ENCODE assay signal across 10 mouse cellular contexts in the genomic region with DNA sequence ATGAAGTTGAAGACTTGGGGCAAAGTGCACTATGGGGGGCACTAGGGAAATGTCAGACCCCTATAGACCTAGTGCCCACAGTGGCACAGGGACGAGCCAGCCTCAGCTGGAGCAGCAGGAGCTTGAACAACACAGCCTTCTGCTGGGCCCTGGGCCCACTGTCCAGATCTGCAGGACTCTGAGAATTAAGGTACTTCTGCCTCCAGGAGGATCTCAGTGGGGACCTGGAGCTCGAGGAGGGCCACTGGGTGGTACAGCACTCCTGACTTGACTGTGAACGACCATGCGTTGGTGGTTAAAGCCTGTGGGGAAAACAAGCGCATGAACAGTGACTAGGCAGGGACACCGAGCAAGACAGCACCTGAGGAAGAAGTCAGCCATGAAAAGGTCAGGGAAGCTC. TPM values are rescaled to one million over a fixed set of nuclear protein-coding genes. Genes with fewer than 3 reads are reported as not detected.
DNase-seq lines count a peak whose midpoint lies in the region; ATAC-seq and TF ChIP-seq lines count a peak whose summit lies in the region.
"Had no signal": no experiment of that assay in that cellular context is flagged by ENCODE, and none has a peak within 500 bp of the region (broad histone marks: within the 10 kb centered on the region; RNA-seq: fewer than 3 reads in every experiment).

No protein-coding gene starts in this region.

- no peaks in the 10 kb centered on the region for H3K9me3 ChIP-seq in embryonic facial prominence, embryonic 14.5 days (ENCODE audit: control insufficient read depth, low read length)
- H3K9me3 ChIP-seq in limb, embryonic 13.5 days = no peaks in the 10 kb centered on the region
- H3K9me3 ChIP-seq: neural tube, embryonic 12.5 days had no signal

- DNase-seq in heart, adult 11 months = peak; percentile 92
- DNase-seq in heart, postnatal 4 days = no peak
- DNase-seq in layer of hippocampus, adult 2 months (ENCODE audit: low spot score in 2 of 2) = no peak
- DNase-seq in layer of hippocampus, postnatal 14 days (ENCODE audit: low spot score in 2 of 2) = no peak
- DNase-seq in embryonic facial prominence, embryonic 14.5 days (ENCODE audit: low spot score) = no peak
- no peak for DNase-seq in adrenal gland, adult 8-10 months
- no peak for DNase-seq in left cerebral cortex, adult 8-10 months (ENCODE audit: low spot score in 2 of 2)
- DNase-seq: right cerebral cortex, postnatal 4 days had no signal

- H3K4me1 ChIP-seq in embryonic facial prominence, embryonic 14.5 days (ENCODE audit: control insufficient read depth, insufficient read depth, low read length) = no peaks in the 10 kb centered on the region
- H3K4me1 ChIP-seq in limb, embryonic 13.5 days = no peaks in the 10 kb centered on the region
- H3K4me1 ChIP-seq: neural tube, embryonic 12.5 days had no signal

- H3K4me3 ChIP-seq in layer of hippocampus, adult 2 months = no peak overlapping the region
- no peak overlapping the region for H3K4me3 ChIP-seq in embryonic facial prominence, embryonic 14.5 days (ENCODE audit: low read depth, low read length)
- no peak overlapping the region for H3K4me3 ChIP-seq in limb, embryonic 13.5 days
- H3K4me3 ChIP-seq: neural tube, embryonic 12.5 days had no signal

- peak overlapping the region; percentile 65 for H3K27ac ChIP-seq in layer of hippocampus, adult 2 months
- peak overlapping the region; percentile 46; the same call in 1 of the 2 replicates for H3K27ac ChIP-seq in embryonic facial prominence, embryonic 14.5 days (replicated peaks; ENCODE audit: low read depth, low read length)
- H3K27ac ChIP-seq in limb, embryonic 13.5 days = peak overlapping the region; percentile 44; the same call in 1 of the 2 replicates
- H3K27ac ChIP-seq: neural tube, embryonic 12.5 days had no signal

- no peaks in the 10 kb centered on the region for H3K27me3 ChIP-seq in embryonic facial prominence, embryonic 14.5 days (replicated peaks; ENCODE audit: control insufficient read depth, insufficient read depth, low read length)
- no peaks in the 10 kb centered on the region for H3K27me3 ChIP-seq in limb, embryonic 13.5 days
- H3K27me3 ChIP-seq: neural tube, embryonic 12.5 days had no signal

- H3K36me3 ChIP-seq in embryonic facial prominence, embryonic 14.5 days (ENCODE audit: control insufficient read depth, insufficient read depth, low read length) = peaks cover 99% of the 10 kb centered on the region
- peaks cover 98% of the 10 kb centered on the region for H3K36me3 ChIP-seq in limb, embryonic 13.5 days

- H3K9ac ChIP-seq in embryonic facial prominence, embryonic 14.5 days (ENCODE audit: low read depth, low read length) = no peak overlapping the region
- 0 out of 2 replicates have a peak overlapping the region, but pooled peaks have one; percentile 19 for H3K9ac ChIP-seq in limb, embryonic 13.5 days
- H3K9ac ChIP-seq: neural tube, embryonic 12.5 days had no signal

- no peak for ATAC-seq in embryonic facial prominence, embryonic 14.5 days (ENCODE audit: low read depth)
- ATAC-seq in limb, embryonic 13.5 days (ENCODE audit: low FRiP score, low read depth) = no peak

- WGBS in embryonic facial prominence, embryonic 14.5 days = 82% methylated on average over 6 of the region's 6 CpGs
- WGBS in limb, embryonic 13.5 days = 91% methylated on average over 6 of the region's 6 CpGs

- no peak overlapping the region for H3K4me2 ChIP-seq in embryonic facial prominence, embryonic 14.5 days (ENCODE audit: low read depth, low read length)
- H3K4me2 ChIP-seq in limb, embryonic 13.5 days (replicated peaks) = no peak overlapping the region
- H3K4me2 ChIP-seq: neural tube, embryonic 12.5 days had no signal

- TF ChIP-seq CTCF in layer of hippocampus, adult 2 months (conservative IDR thresholded peaks at IDR 0.05) = no peak

RNA-seq across cellular contexts. Expression of gene Fam186b, which starts 22.4 kb away (rescaled TPM):
- under 1 TPM in 1 of 2 experiments, not detected in 1; 0.17 TPM for total RNA-seq in heart, postnatal 4 days (2021)
- total RNA-seq in layer of hippocampus, adult 2 months (2021) = 1 to 10 TPM; 1.2 to 1.9 TPM
- total RNA-seq in layer of hippocampus, postnatal 14 days (2021) = 1 to 10 TPM; 1.5 to 1.7 TPM
- polyA plus RNA-seq in embryonic facial prominence, embryonic 14.5 days (2014; fragmentation: Nextera tagmentation; extraction: Ambion mirVana) = 0.06 and 0.14 TPM in 2 replicates
- polyA plus RNA-seq in limb, embryonic 13.5 days (2015; fragmentation: Nextera tagmentation; extraction: Ambion mirVana) = 0.15 and 0.36 TPM in 2 replicates
- 1 to 10 TPM; 2.6 to 4.5 (median 3.8) TPM for total RNA-seq in adrenal gland, adult 8-10 months (2022)
- 1 to 10 TPM in 3 of 4 experiments, under 1 TPM in 1; 0.58 to 2.1 (median 1.1) TPM for total RNA-seq in left cerebral cortex, adult 8-10 months (2022)

RNA-seq across cellular contexts. Expression of gene Prpf40b, which starts 23.2 kb away (rescaled TPM):
- total RNA-seq in heart, postnatal 4 days (2021) = 10 to 100 TPM; 36.5 to 41.4 TPM
- total RNA-seq in layer of hippocampus, adult 2 months (2021) = 100 to 1,000 TPM; 114 to 119 TPM
- total RNA-seq in layer of hippocampus, postnatal 14 days (2021) = 100 to 1,000 TPM in 1 of 2 experiments, 10 to 100 TPM in 1; 92.8 to 103 TPM
- 40.1 and 42.2 TPM in 2 replicates for polyA plus RNA-seq in embryonic facial prominence, embryonic 14.5 days (2014; fragmentation: Nextera tagmentation; extraction: Ambion mirVana)
- polyA plus RNA-seq in limb, embryonic 13.5 days (2015; fragmentation: Nextera tagmentation; extraction: Ambion mirVana) = 77.6 and 80.3 TPM in 2 replicates
- 10 to 100 TPM; 46.5 to 76.6 (median 51.2) TPM for total RNA-seq in adrenal gland, adult 8-10 months (2022)
- 10 to 100 TPM; 87.9 to 95.7 (median 93.4) TPM for total RNA-seq in left cerebral cortex, adult 8-10 months (2022)

RNA-seq across cellular contexts. Expression of gene Fmnl3, which starts 52.2 kb away (rescaled TPM):
- total RNA-seq in heart, postnatal 4 days (2021) = 10 to 100 TPM; 42.6 to 44.4 TPM
- 1 to 10 TPM; 9.0 to 9.7 TPM for total RNA-seq in layer of hippocampus, adult 2 months (2021)
- 10 to 100 TPM; 12.6 to 13.8 TPM for total RNA-seq in layer of hippocampus, postnatal 14 days (2021)
- 18.5 and 21.5 TPM in 2 replicates for polyA plus RNA-seq in embryonic facial prominence, embryonic 14.5 days (2014; fragmentation: Nextera tagmentation; extraction: Ambion mirVana)
- 29.5 and 30.9 TPM in 2 replicates for polyA plus RNA-seq in limb, embryonic 13.5 days (2015; fragmentation: Nextera tagmentation; extraction: Ambion mirVana)
- total RNA-seq in adrenal gland, adult 8-10 months (2022) = 10 to 100 TPM; 16.5 to 29.3 (median 24.4) TPM
- 10 to 100 TPM; 10.7 to 14.2 (median 12.7) TPM for total RNA-seq in left cerebral cortex, adult 8-10 months (2022)
